Mouse (Mus musculus): ENCODE results near the gene Gm17304.

DNA sequence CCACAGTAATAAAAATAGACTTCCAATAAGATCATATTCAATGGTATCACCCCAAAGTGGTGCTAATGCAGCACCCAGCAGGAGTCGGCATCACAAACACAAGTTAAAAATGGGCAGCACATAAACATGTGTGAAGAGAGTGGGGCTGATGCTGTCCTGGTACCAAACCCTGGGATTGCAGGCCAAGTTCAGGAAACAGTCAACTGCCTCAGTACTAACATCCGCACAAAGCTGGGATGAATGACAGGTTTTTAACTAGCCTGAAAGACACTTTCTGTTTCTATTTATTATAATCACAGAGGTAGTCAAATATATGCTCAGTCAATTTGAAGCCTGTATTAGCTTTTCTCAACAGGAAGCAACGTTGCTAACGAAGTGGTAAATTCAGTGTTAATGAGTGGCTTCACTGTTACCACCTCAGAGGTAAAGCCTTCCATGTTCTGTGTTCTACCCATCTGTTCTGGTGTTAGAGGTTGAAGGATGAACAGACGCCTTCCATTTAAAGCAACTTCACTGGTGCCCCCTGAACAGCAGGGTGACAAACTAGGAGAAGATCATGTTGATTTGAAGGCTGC lies 31.4 kb downstream of the Gm17304 start:
- TF ChIP-seq CTCF (IDR thresholded peaks at IDR 0.05) (no peak), POLR2A (IDR thresholded peaks at IDR 0.05; ENCODE audit: insufficient read depth, low read depth, low read length) (no peak)

Data from heart, adult 2 months (tissue).